Mouse (Mus musculus): ENCODE data around the gene Eif5b. TPM values are rescaled to one million over a fixed set of nuclear protein-coding genes. Genes with fewer than 3 reads are reported as not detected.
"Not testable (repeated sequence)": the region's sequence is repeated elsewhere in the genome, so short reads cannot be mapped to it uniquely, and the experiment has no call there.

Gene Eif5b
- total and polyA plus RNA-seq, 2 experiments from 2014 or later = 18.2 to 20.7 TPM

GRCm38 (mm10) chr1:37959486-37959885 lies 38.3 kb upstream of the Eif5b start:
- no peaks in the 10 kb centered on the region for H3K9me3 ChIP-seq (ENCODE audit: low read length)
- H3K27me3 ChIP-seq (ENCODE audit: insufficient read depth, low read length) = no peaks in the 10 kb centered on the region
- no peak for TF ChIP-seq CTCF (IDR thresholded peaks at IDR 0.05; ENCODE audit: low read depth)
- no peaks in the 10 kb centered on the region for H3K36me3 ChIP-seq (ENCODE audit: insufficient read depth, low read length)
- H3K4me3 ChIP-seq (ENCODE audit: low read length) = no peak overlapping the region
- peak; percentile 62 for DNase-seq (ENCODE audit: low spot score)
- peak; percentile 80 for ATAC-seq
- no peak overlapping the region for H3K4me2 ChIP-seq (ENCODE audit: low read depth, low read length)
- no peak overlapping the region for H3K9ac ChIP-seq (replicated peaks; ENCODE audit: low read length)
- no peak overlapping the region for H3K27ac ChIP-seq
- 43% methylated on average over 5 of the region's 5 CpGs for WGBS
- H3K4me1 ChIP-seq (ENCODE audit: insufficient read depth, low read length) = no peaks in the 10 kb centered on the region

DNA sequence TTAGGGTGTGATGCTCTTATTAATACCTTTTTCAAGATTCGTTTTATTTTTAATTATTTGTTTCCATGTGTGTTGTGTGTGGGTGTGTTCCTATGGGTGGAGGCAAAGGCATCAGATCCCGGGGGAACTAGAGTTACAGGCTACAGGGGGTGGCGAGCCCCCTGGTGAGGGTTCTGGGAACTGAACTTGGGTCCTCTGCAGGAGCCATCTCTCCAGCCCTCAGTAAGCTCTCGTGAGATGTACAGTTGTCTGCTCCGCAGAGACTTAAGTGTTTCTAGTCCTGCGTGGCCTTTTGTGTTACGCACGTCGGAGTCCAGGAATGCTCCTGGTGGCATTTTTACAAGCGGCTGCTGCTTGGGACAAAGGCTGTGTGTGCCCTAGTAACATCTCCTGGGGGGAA lies 32.2 kb upstream of the Eif5b start:
- Histone ChIP-seq H3K9me3 (ENCODE audit: low read length) (no peaks in the 10 kb centered on the region), H3K4me3 (ENCODE audit: low read length) (no peak overlapping the region), H3K9ac (replicated peaks; ENCODE audit: low read length) (no peak overlapping the region), H3K27me3 (ENCODE audit: insufficient read depth, low read length) (no peaks in the 10 kb centered on the region), H3K36me3 (ENCODE audit: insufficient read depth, low read length) (no peaks in the 10 kb centered on the region), H3K4me2 (ENCODE audit: low read depth, low read length) (no peak overlapping the region), H3K27ac (no peak overlapping the region), H3K4me1 (ENCODE audit: insufficient read depth, low read length) (no peaks in the 10 kb centered on the region)
- WGBS = 54% methylated on average over 10 of the region's 10 CpGs
- TF ChIP-seq CTCF (IDR thresholded peaks at IDR 0.05; ENCODE audit: low read depth) = no peak
- ATAC-seq = no peak
- no peak for DNase-seq (ENCODE audit: low spot score)

GRCm38 (mm10) chr1:37968746-37969145 lies 29.1 kb upstream of the Eif5b start:
- Histone ChIP-seq H3K9me3 (ENCODE audit: low read length) (no peaks in the 10 kb centered on the region), H3K4me2 (ENCODE audit: low read depth, low read length) (no peak overlapping the region), H3K9ac (replicated peaks; ENCODE audit: low read length) (no peak overlapping the region), H3K4me3 (ENCODE audit: low read length) (no peak overlapping the region), H3K36me3 (ENCODE audit: insufficient read depth, low read length) (no peaks in the 10 kb centered on the region), H3K27me3 (ENCODE audit: insufficient read depth, low read length) (no peaks in the 10 kb centered on the region), H3K27ac (no peak overlapping the region), H3K4me1 (ENCODE audit: insufficient read depth, low read length) (no peaks in the 10 kb centered on the region)
- no peak for TF ChIP-seq CTCF (IDR thresholded peaks at IDR 0.05; ENCODE audit: low read depth)
- WGBS = 89% methylated on average over 6 of the region's 6 CpGs
- DNase-seq (ENCODE audit: low spot score) = no peak
- ATAC-seq = no peak

DNA sequence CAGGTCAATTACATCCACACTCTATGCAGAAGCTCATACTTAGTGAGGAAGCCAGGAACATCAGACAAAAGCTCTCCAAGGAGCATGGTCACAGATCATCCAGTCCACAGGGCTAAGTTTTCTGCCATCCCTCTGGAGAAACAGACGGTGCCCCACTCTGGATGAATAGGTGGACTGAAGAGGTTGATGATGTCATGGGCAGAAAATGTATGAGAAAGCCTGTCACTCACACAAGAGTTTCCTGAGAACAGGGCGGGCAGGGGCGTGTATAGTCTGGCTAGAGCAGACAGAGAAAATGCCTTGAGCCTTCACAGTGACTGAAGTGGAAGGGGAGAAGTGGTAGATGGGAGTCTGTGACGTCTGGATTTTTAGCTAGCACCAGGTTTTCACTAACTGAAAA lies 26.3 kb upstream of the Eif5b start:
- Histone ChIP-seq H3K9ac (replicated peaks; ENCODE audit: low read length) (no peak overlapping the region), H3K4me2 (ENCODE audit: low read depth, low read length) (no peak overlapping the region), H3K4me1 (ENCODE audit: insufficient read depth, low read length) (no peaks in the 10 kb centered on the region), H3K4me3 (ENCODE audit: low read length) (no peak overlapping the region), H3K9me3 (ENCODE audit: low read length) (no peaks in the 10 kb centered on the region), H3K27me3 (ENCODE audit: insufficient read depth, low read length) (no peaks in the 10 kb centered on the region), H3K27ac (no peak overlapping the region), H3K36me3 (ENCODE audit: insufficient read depth, low read length) (no peaks in the 10 kb centered on the region)
- ATAC-seq (no peak), DNase-seq (ENCODE audit: low spot score) (no peak)
- TF ChIP-seq CTCF (IDR thresholded peaks at IDR 0.05; ENCODE audit: low read depth) = no peak
- WGBS = 64% methylated on average over 4 of the region's 4 CpGs

DNA sequence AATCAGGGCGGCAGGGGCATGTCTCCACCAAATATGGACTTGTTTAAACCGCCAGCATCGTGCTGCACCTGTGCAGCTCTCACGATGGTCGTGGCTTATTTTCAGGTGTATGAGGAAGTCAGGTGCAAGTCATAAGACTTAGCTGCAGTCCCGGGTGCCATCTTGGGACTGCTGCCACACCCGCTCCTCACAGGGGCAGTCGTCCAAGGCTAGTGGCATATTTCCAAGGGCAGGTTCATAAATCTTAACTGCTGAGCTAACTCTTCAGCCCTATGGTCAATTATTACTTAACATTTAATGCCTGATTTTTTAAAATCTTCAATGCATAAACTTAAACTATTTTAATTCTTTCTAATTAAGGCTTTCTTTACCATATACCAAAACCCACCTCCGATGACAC lies 21.1 kb upstream of the Eif5b start:
- DNase-seq (ENCODE audit: low spot score); H3K4me3 ChIP-seq (ENCODE audit: low read length); ATAC-seq; H3K4me1 ChIP-seq (ENCODE audit: insufficient read depth, low read length); H3K36me3 ChIP-seq (ENCODE audit: insufficient read depth, low read length); H3K9ac ChIP-seq (replicated peaks; ENCODE audit: low read length); H3K9me3 ChIP-seq (ENCODE audit: low read length); H3K27me3 ChIP-seq (ENCODE audit: insufficient read depth, low read length); H3K27ac ChIP-seq; H3K4me2 ChIP-seq (ENCODE audit: low read depth, low read length): not testable (repeated sequence)
- 68% methylated on average over 9 of the region's 9 CpGs for WGBS

DNA sequence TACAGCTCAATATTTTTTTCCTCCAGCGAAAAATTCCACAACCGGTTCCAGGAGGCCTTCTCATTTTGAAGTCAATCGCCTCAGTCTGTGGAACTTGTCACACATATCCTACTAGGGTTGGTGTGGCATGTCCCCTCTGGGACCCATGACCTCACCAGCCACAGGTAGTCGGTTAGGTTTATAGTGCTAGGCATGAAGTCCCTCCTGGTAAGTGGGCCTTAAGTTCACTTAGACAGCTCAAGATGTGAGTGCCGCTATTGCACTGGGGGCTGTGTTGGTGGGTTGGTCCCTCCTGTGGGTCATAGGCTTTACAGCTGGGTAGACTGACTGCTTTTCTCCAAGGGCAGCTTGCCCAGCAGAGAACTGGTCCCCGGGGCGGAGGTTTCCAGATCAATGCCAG lies 20.5 kb upstream of the Eif5b start:
- H3K27me3 ChIP-seq (ENCODE audit: insufficient read depth, low read length) = no peaks in the 10 kb centered on the region
- no peak overlapping the region for H3K4me2 ChIP-seq (ENCODE audit: low read depth, low read length)
- H3K9me3 ChIP-seq (ENCODE audit: low read length) = no peaks in the 10 kb centered on the region
- H3K9ac ChIP-seq (replicated peaks; ENCODE audit: low read length) = no peak overlapping the region
- TF ChIP-seq CTCF (IDR thresholded peaks at IDR 0.05; ENCODE audit: low read depth) = no peak
- DNase-seq (ENCODE audit: low spot score) (no peak), ATAC-seq (no peak)
- H3K27ac ChIP-seq = no peak overlapping the region
- H3K4me1 ChIP-seq (ENCODE audit: insufficient read depth, low read length) = no peaks in the 10 kb centered on the region
- 88% methylated on average over 7 of the region's 7 CpGs for WGBS
- no peaks in the 10 kb centered on the region for H3K36me3 ChIP-seq (ENCODE audit: insufficient read depth, low read length)
- H3K4me3 ChIP-seq (ENCODE audit: low read length) = no peak overlapping the region

GRCm38 (mm10) chr1:37984326-37984725 lies 13.5 kb upstream of the Eif5b start:
- no peaks in the 10 kb centered on the region for H3K9me3 ChIP-seq (ENCODE audit: low read length)
- peaks cover 27% of the 10 kb centered on the region for H3K36me3 ChIP-seq (ENCODE audit: insufficient read depth, low read length)
- 93% methylated on average over 1 of the region's 1 CpGs for WGBS
- no peak overlapping the region for H3K27ac ChIP-seq
- H3K4me2 ChIP-seq (ENCODE audit: low read depth, low read length) = no peak overlapping the region
- ATAC-seq = no peak
- DNase-seq (ENCODE audit: low spot score) = no peak
- H3K4me3 ChIP-seq (ENCODE audit: low read length) = no peak overlapping the region
- H3K27me3 ChIP-seq (ENCODE audit: insufficient read depth, low read length) = no peaks in the 10 kb centered on the region
- no peak for TF ChIP-seq CTCF (IDR thresholded peaks at IDR 0.05; ENCODE audit: low read depth)
- H3K9ac ChIP-seq (replicated peaks; ENCODE audit: low read length) = no peak overlapping the region
- no peaks in the 10 kb centered on the region for H3K4me1 ChIP-seq (ENCODE audit: insufficient read depth, low read length)
